9 mouse cellular contexts compared by ENCODE assay signal in genomic region chr7:99916741-99917319, GRCm38 (mm10). TPM values are rescaled to one million over a fixed set of nuclear protein-coding genes. Genes with fewer than 3 reads are reported as not detected.
DNase-seq lines count a peak whose midpoint lies in the region; ATAC-seq and TF ChIP-seq lines count a peak whose summit lies in the region.
"Had no signal": no experiment of that assay in that cellular context is flagged by ENCODE, and none has a peak within 500 bp of the region (broad histone marks: within the 10 kb centered on the region; RNA-seq: fewer than 3 reads in every experiment).

No protein-coding gene starts in this region.

- H3K4me1 ChIP-seq in cerebellum, adult 2 months (ENCODE audit: control insufficient read depth, insufficient read depth, low read length), result peaks cover 16% of the 10 kb centered on the region; the same call in 1 of the 2 replicates
- H3K4me1 ChIP-seq in hindbrain, postnatal 0 days (ENCODE audit: insufficient read depth, low read length), result peaks cover 16% of the 10 kb centered on the region
- H3K4me1 ChIP-seq in limb, embryonic 11.5 days (ENCODE audit: control insufficient read depth, insufficient read depth, low read length), result peaks cover 8% of the 10 kb centered on the region
- peaks cover 21% of the 10 kb centered on the region for H3K4me1 ChIP-seq in midbrain, embryonic 10.5 days
- peaks cover 13% of the 10 kb centered on the region for H3K4me1 ChIP-seq in stomach, embryonic 16.5 days (ENCODE audit: control insufficient read depth, insufficient read depth, low read length)

- H3K4me2 ChIP-seq in hindbrain, postnatal 0 days (ENCODE audit: low read depth, low read length), result peak overlapping the region; percentile 67
- H3K4me2 ChIP-seq in limb, embryonic 11.5 days (ENCODE audit: low read depth, severe bottlenecking), result peak overlapping the region; percentile 87
- H3K4me2 ChIP-seq in stomach, embryonic 16.5 days (ENCODE audit: low read depth, low read length), result peak overlapping the region; percentile 77

- no peak for DNase-seq in frontal cortex, postnatal 25 days (ENCODE audit: low spot score in 2 of 2)
- peak; percentile 34 to 54 for DNase-seq in cerebellum, adult 2 months
- peak; percentile 64 for DNase-seq in forelimb bud, embryonic 11.5 days (ENCODE audit: low read depth, low spot score)
- DNase-seq in hindbrain, postnatal 0 days (ENCODE audit: low spot score), result peak; percentile 71
- DNase-seq in limb, embryonic 11.5 days (ENCODE audit: low spot score), result peak; percentile 73
- peak; percentile 67 for DNase-seq in midbrain, embryonic 10.5 days (ENCODE audit: low spot score)

- peak; percentile 64; the same call in 1 of the 2 replicates for TF ChIP-seq CTCF in cerebellum, adult 2 months (IDR thresholded peaks at IDR 0.05; ENCODE audit: borderline replicate concordance, insufficient read depth, low read depth, low read length)
- TF ChIP-seq CTCF in hindbrain, postnatal 0 days (IDR thresholded peaks at IDR 0.05; ENCODE audit: low read depth), result peak; percentile 82

- H3K4me3 ChIP-seq in cerebellum, adult 2 months (replicated peaks; ENCODE audit: insufficient read depth, low read depth, low read length), result peak overlapping the region; percentile 40
- H3K4me3 ChIP-seq in hindbrain, postnatal 0 days (ENCODE audit: low read length), result peak overlapping the region; percentile 35
- peak overlapping the region; percentile 35 for H3K4me3 ChIP-seq in limb, embryonic 11.5 days (ENCODE audit: low read depth, low read length)
- H3K4me3 ChIP-seq in midbrain, embryonic 10.5 days, result peak overlapping the region; percentile 54
- H3K4me3 ChIP-seq in stomach, embryonic 16.5 days (replicated peaks; ENCODE audit: low read length), result peak overlapping the region; percentile 44

- TF ChIP-seq POLR2A in cerebellum, adult 2 months (IDR thresholded peaks at IDR 0.05; ENCODE audit: borderline replicate concordance, insufficient read depth, low read length), result no peak

- 2% methylated on average over 22 of the region's 22 CpGs for WGBS in cerebellum, adult 2 months
- WGBS in hindbrain, postnatal 0 days, result 4% methylated on average over 22 of the region's 22 CpGs
- 8% methylated on average over 22 of the region's 22 CpGs for WGBS in limb, embryonic 11.5 days
- WGBS in midbrain, embryonic 10.5 days, result 6% methylated on average over 22 of the region's 22 CpGs
- 5% methylated on average over 22 of the region's 22 CpGs for WGBS in stomach, embryonic 16.5 days

- peak; percentile 19; the same call in 1 of the 2 replicates for ATAC-seq in frontal cortex, adult (ENCODE audit: low TSS enrichment)
- ATAC-seq in hindbrain, postnatal 0 days, result peak; percentile 68
- peak; percentile 70; the same call in 1 of the 2 replicates for ATAC-seq in limb, embryonic 11.5 days (ENCODE audit: insufficient number of reproducible peaks, low FRiP score, low TSS enrichment, low read depth)
- ATAC-seq in stomach, embryonic 16.5 days (ENCODE audit: insufficient read depth, low FRiP score), result 0 out of 2 replicates have a peak, but pooled peaks have one; percentile 39

- peak overlapping the region; percentile 14; the same call in 1 of the 2 replicates for H3K9ac ChIP-seq in hindbrain, postnatal 0 days (replicated peaks; ENCODE audit: low read length)
- peak overlapping the region; percentile 24; the same call in 1 of the 2 replicates for H3K9ac ChIP-seq in limb, embryonic 11.5 days (ENCODE audit: low read length)
- H3K9ac ChIP-seq in stomach, embryonic 16.5 days (ENCODE audit: low read length), result peak overlapping the region; percentile 64

- no peaks in the 10 kb centered on the region for H3K36me3 ChIP-seq in hindbrain, postnatal 0 days (ENCODE audit: insufficient read depth, low read length)
- no peaks in the 10 kb centered on the region for H3K36me3 ChIP-seq in limb, embryonic 11.5 days (ENCODE audit: control insufficient read depth, insufficient read depth, low read length)
- H3K36me3 ChIP-seq in midbrain, embryonic 10.5 days, result peaks cover 24% of the 10 kb centered on the region
- H3K36me3 ChIP-seq in stomach, embryonic 16.5 days (ENCODE audit: control insufficient read depth, insufficient read depth, low read length), result no peaks in the 10 kb centered on the region

- no peaks in the 10 kb centered on the region for H3K27me3 ChIP-seq in cerebellum, adult 2 months (ENCODE audit: control insufficient read depth, insufficient read depth, low read length)
- H3K27me3 ChIP-seq in hindbrain, postnatal 0 days (ENCODE audit: insufficient read depth, low read length), result no peaks in the 10 kb centered on the region
- peaks cover 8% of the 10 kb centered on the region for H3K27me3 ChIP-seq in limb, embryonic 11.5 days (ENCODE audit: control insufficient read depth, insufficient read depth, low read length)
- H3K27me3 ChIP-seq in midbrain, embryonic 10.5 days (ENCODE audit: low read depth, poor library complexity, severe bottlenecking), result peaks cover 41% of the 10 kb centered on the region
- 0 out of 2 replicates have a peak, but pooled peaks cover 3% of the 10 kb centered on the region for H3K27me3 ChIP-seq in stomach, embryonic 16.5 days (ENCODE audit: control insufficient read depth, insufficient read depth, low read length)

- no peak overlapping the region for H3K27ac ChIP-seq in cerebellum, adult 2 months (ENCODE audit: insufficient read depth, low read length)
- no peak overlapping the region for H3K27ac ChIP-seq in hindbrain, postnatal 0 days
- no peak overlapping the region for H3K27ac ChIP-seq in limb, embryonic 11.5 days (replicated peaks; ENCODE audit: low read depth, low read length)
- no peak overlapping the region for H3K27ac ChIP-seq in midbrain, embryonic 10.5 days (replicated peaks)
- no peak overlapping the region for H3K27ac ChIP-seq in stomach, embryonic 16.5 days (ENCODE audit: low read length)
- H3K27ac ChIP-seq: macrophage had no signal

- no peaks in the 10 kb centered on the region for H3K9me3 ChIP-seq in hindbrain, postnatal 0 days (ENCODE audit: low read length)
- no peaks in the 10 kb centered on the region for H3K9me3 ChIP-seq in limb, embryonic 11.5 days (ENCODE audit: control insufficient read depth, low read length)
- H3K9me3 ChIP-seq in midbrain, embryonic 10.5 days (replicated peaks), result no peaks in the 10 kb centered on the region
- no peaks in the 10 kb centered on the region for H3K9me3 ChIP-seq in stomach, embryonic 16.5 days (replicated peaks; ENCODE audit: control insufficient read depth, low read length)

RNA-seq across cellular contexts. Expression of gene Spcs2, which starts 53.6 kb away (rescaled TPM):
- 76.8 and 78.5 TPM in 2 replicates for polyA plus RNA-seq in cerebellum, adult 2 months (2012; rRNA removed)
- total RNA-seq in hindbrain, postnatal 0 days (2014; rRNA removed), result 94.2 and 111 TPM in 2 replicates
- polyA plus RNA-seq in hindbrain, postnatal 0 days (2015; fragmentation: Nextera tagmentation; extraction: Ambion mirVana), result 258 and 293 TPM in 2 replicates
- polyA plus RNA-seq in limb, embryonic 11.5 days (2014; fragmentation: Nextera tagmentation; extraction: Ambion mirVana), result 345 and 352 TPM in 2 replicates
- polyA plus RNA-seq in midbrain, embryonic 10.5 days (2016; fragmentation: Nextera tagmentation; extraction: Ambion mirVana), result 396 and 411 TPM in 2 replicates
- 370 and 373 TPM in 2 replicates for polyA plus RNA-seq in stomach, embryonic 16.5 days (2015; fragmentation: Nextera tagmentation; extraction: Ambion mirVana)

RNA-seq across cellular contexts. Expression of gene Xrra1, which starts 57.9 kb away (rescaled TPM):
- 0.34 and 0.59 TPM in 2 replicates for polyA plus RNA-seq in cerebellum, adult 2 months (2012; rRNA removed)
- 1.7 and 2.6 TPM in 2 replicates for total RNA-seq in hindbrain, postnatal 0 days (2014; rRNA removed)
- 1.0 and 1.3 TPM in 2 replicates for polyA plus RNA-seq in hindbrain, postnatal 0 days (2015; fragmentation: Nextera tagmentation; extraction: Ambion mirVana)
- 0.21 and 0.36 TPM in 2 replicates for polyA plus RNA-seq in limb, embryonic 11.5 days (2014; fragmentation: Nextera tagmentation; extraction: Ambion mirVana)
- 0.27 and 0.38 TPM in 2 replicates for polyA plus RNA-seq in midbrain, embryonic 10.5 days (2016; fragmentation: Nextera tagmentation; extraction: Ambion mirVana)
- 0.22 and 0.31 TPM in 2 replicates for polyA plus RNA-seq in stomach, embryonic 16.5 days (2015; fragmentation: Nextera tagmentation; extraction: Ambion mirVana)

Comparison
In these comparisons a context has a peak if more than half of its experiments do, and no peak if none do; other contexts are left out.
1. ATAC-seq: peak in every context shown above with its lines; median percentile 70 in limb, embryonic 11.5 days; 68 in hindbrain, postnatal 0 days; 39 in stomach, embryonic 16.5 days; 19 in frontal cortex, adult.
2. DNase-seq: peak in cerebellum, adult 2 months (2 of 2), forelimb bud, embryonic 11.5 days (single experiment), hindbrain, postnatal 0 days (single experiment), limb, embryonic 11.5 days (single experiment) and midbrain, embryonic 10.5 days (single experiment); none in frontal cortex, postnatal 25 days (0 of 2).
3. H3K9ac ChIP-seq: peak in every context shown above with its lines; median percentile 64 in stomach, embryonic 16.5 days; 24 in limb, embryonic 11.5 days; 14 in hindbrain, postnatal 0 days.
4. Peak in every context shown above with its lines, with median percentiles within 50 percentile points of each other: H3K4me3 ChIP-seq and H3K4me2 ChIP-seq.